Mouse (Mus musculus) left cerebral cortex, adult 2 months (tissue): ENCODE results near the gene Slc37a2. TPM values are rescaled to one million over a fixed set of nuclear protein-coding genes. Genes with fewer than 3 reads are reported as not detected.

Experiments
- DNase-seq, 2 experiments: peaks; one replicate each; pipeline ENCODE4 v3.0.0; 2021 to 2022; ENCODE audit warnings: low spot score in 2 of 2, mixed read lengths in 1 of 2; ENCODE audit errors: extremely low spot score in 1 of 2
- H3K27ac ChIP-seq: fragments of 200-600 bp; 2 replicates; pipeline ENCODE4 v1.8.1; 2022
- H3K4me3 ChIP-seq: fragments of 200-600 bp; 2 replicates; pipeline ENCODE4 v1.8.1; 2022
- CTCF ChIP-seq: fragments of 200-600 bp; IDR thresholded peaks from 2 replicates; pipeline ENCODE4 v1.8.1; 2022; ENCODE audit warnings: antibody characterized with exemption, mild to moderate bottlenecking, moderate library complexity
- intact Hi-C: fragments of 180-260 bp; cut with DNase I; formaldehyde crosslinking; loops from one replicate; pipeline ENCODE4 v1.15.1; 2025
- total RNA-seq, 2 experiments: library from RNA; stranded (reverse); gene quantifications; 2 replicates each; pipeline ENCODE4 v1.2.3; 2021

The Slc37a2 gene
- total RNA-seq, 2 experiments from 2014 or later = 1.6 to 1.8 TPM

GRCm38 (mm10) chr9:37213060-37213738, 42.3 kb downstream of the Slc37a2 start:
- DNase-seq = no peak
- no peak overlapping the region for H3K4me3 ChIP-seq
- H3K27ac ChIP-seq = peak overlapping the region; percentile 76
- TF ChIP-seq CTCF = no peak
- intact Hi-C loops = loop anchor here (5.0 kb wide), 1 partner anchor 66 kb away; the partner anchor contains the start of gene Pknox2

GRCm38 (mm10) chr9:37207929-37208411, 47.6 kb downstream of the Slc37a2 start, which contains the start of gene Tmem218:
TSS of gene Tmem218 (plus strand) at chr9:37208223.
- peak within 1 kb of the TSS; percentile 73 for H3K4me3 ChIP-seq
- peak within 1 kb of the TSS; percentile 95 for H3K27ac ChIP-seq
- TF ChIP-seq CTCF = no peak
- DNase-seq = peak; percentile 92 to 94
- intact Hi-C loops = no loop called here

- Histone ChIP-seq H3K4me3 (no peak overlapping the region), H3K27ac (no peak overlapping the region)
- no peak for TF ChIP-seq CTCF
- intact Hi-C loops = no loop called here
- DNase-seq = no peak
Measured at GRCm38 (mm10) chr9:37203884-37204283, 51.7 kb downstream of the Slc37a2 start.

- DNase-seq = no peak
- Histone ChIP-seq H3K27ac (no peak overlapping the region), H3K4me3 (no peak overlapping the region)
- TF ChIP-seq CTCF = no peak
- intact Hi-C loops = no loop called here
Measured at GRCm38 (mm10) chr9:37200414-37200813, 55.1 kb downstream of the Slc37a2 start.

GRCm38 (mm10) chr9:37197067-37197466, 58.5 kb downstream of the Slc37a2 start:
- no peak for DNase-seq
- TF ChIP-seq CTCF = no peak; the same call in 1 of the 2 replicates
- intact Hi-C loops = no loop called here
- H3K27ac ChIP-seq = no peak overlapping the region
- no peak overlapping the region for H3K4me3 ChIP-seq

- peak overlapping the region; percentile 36; the same call in 1 of the 2 replicates for H3K27ac ChIP-seq
- intact Hi-C loops = no loop called here
- no peak for DNase-seq
- no peak overlapping the region for H3K4me3 ChIP-seq
- TF ChIP-seq CTCF = no peak
Measured at GRCm38 (mm10) chr9:37188024-37188423, 67.5 kb downstream of the Slc37a2 start.

GRCm38 (mm10) chr9:37187407-37187806, 68.1 kb downstream of the Slc37a2 start:
- H3K4me3 ChIP-seq = no peak overlapping the region
- H3K27ac ChIP-seq = peak overlapping the region; percentile 50; the same call in 1 of the 2 replicates
- intact Hi-C loops = no loop called here
- no peak for TF ChIP-seq CTCF
- DNase-seq = no peak

- no peak for TF ChIP-seq CTCF
- no peak for DNase-seq
- Histone ChIP-seq H3K27ac (no peak overlapping the region), H3K4me3 (no peak overlapping the region)
- intact Hi-C loops = no loop called here
Measured at GRCm38 (mm10) chr9:37183176-37183575, 72.4 kb downstream of the Slc37a2 start.

GRCm38 (mm10) chr9:37181596-37181995, 73.9 kb downstream of the Slc37a2 start:
- intact Hi-C loops = no loop called here
- no peak for TF ChIP-seq CTCF
- no peak overlapping the region for H3K4me3 ChIP-seq
- no peak for DNase-seq
- no peak overlapping the region for H3K27ac ChIP-seq

GRCm38 (mm10) chr9:37179596-37179995, 75.9 kb downstream of the Slc37a2 start:
- intact Hi-C loops = loop anchor here (5.0 kb wide), 1 partner anchor 148 kb away; no protein-coding TSS in a partner anchor
- DNase-seq = no peak
- TF ChIP-seq CTCF = no peak
- Histone ChIP-seq H3K27ac (no peak overlapping the region), H3K4me3 (no peak overlapping the region)

GRCm38 (mm10) chr9:37178911-37179310, 76.6 kb downstream of the Slc37a2 start:
- no peak overlapping the region for H3K4me3 ChIP-seq
- intact Hi-C loops = loop anchor here (5.0 kb wide), 1 partner anchor 148 kb away; no protein-coding TSS in a partner anchor
- DNase-seq = peak in 1 of 2 experiments; percentile 24
- TF ChIP-seq CTCF = no peak
- 0 out of 2 replicates have a peak overlapping the region, but pooled peaks have one; percentile 9 for H3K27ac ChIP-seq

Other genes with a start within 250 kb of the Slc37a2 start
- 10 to 100 TPM; 79.1 to 84.5 TPM for gene Pknox2, start 108.3 kb downstream of the Slc37a2 start, total RNA-seq
- gene Tmem218, start 47.5 kb downstream of the Slc37a2 start, total RNA-seq = 10 to 100 TPM; 10.3 to 11.6 TPM
- 1 to 10 TPM; 1.9 to 2.5 TPM for gene Ccdc15, start 92.7 kb upstream of the Slc37a2 start, total RNA-seq
- gene Hepacam, start 111.6 kb upstream of the Slc37a2 start, total RNA-seq = 10 to 100 TPM; 53.6 to 53.7 TPM
- 1 to 10 TPM; 8.0 to 9.5 TPM for gene Robo4, start 146.2 kb upstream of the Slc37a2 start, total RNA-seq
- 10 to 100 TPM; 30.9 to 34.3 TPM for gene Robo3, start 177.5 kb upstream of the Slc37a2 start, total RNA-seq
- 10 to 100 TPM; 21.4 to 26.7 TPM for gene Msantd2, start 233.6 kb upstream of the Slc37a2 start, total RNA-seq